Mouse (Mus musculus): ENCODE measurements around the gene Cdk8. TPM values are rescaled to one million over a fixed set of nuclear protein-coding genes. Genes with fewer than 3 reads are reported as not detected.

Cdk8 gene
- polyA plus RNA-seq (2014; fragmentation: Illumina TruSeq; extraction: RNeasy Lipid Tissue Mini Kit (QIAGEN cat#74804); ENCODE audit: insufficient read depth, low read depth, low replicate concordance), result 11.7 TPM

GRCm38 (mm10) chr5:146230864-146231654 is at the start of gene Cdk8:
Cdk8 (plus strand) TSS chr5:146231230.

GRCm38 (mm10) chr5:146185204-146185603 is 45.8 kb upstream of the Cdk8 start, which contains the start of gene 1700001J03Rik:
1700001J03Rik (minus strand) TSS chr5:146185304.

GRCm38 (mm10) chr5:146220879-146221714 is 9.9 kb upstream of the Cdk8 start, which contains the start of gene Rnf6:
Rnf6 (minus strand) TSS chr5:146221555.

Other genes with a start within 250 kb of the Cdk8 start
- gene Cyp3a25, start 221.6 kb upstream of the Cdk8 start, polyA plus RNA-seq (2014; fragmentation: Illumina TruSeq; extraction: RNeasy Lipid Tissue Mini Kit (QIAGEN cat#74804); ENCODE audit: insufficient read depth, low read depth, low replicate concordance), result not detected
- gene Cyp3a59, start 152.0 kb upstream of the Cdk8 start, polyA plus RNA-seq (2014; fragmentation: Illumina TruSeq; extraction: RNeasy Lipid Tissue Mini Kit (QIAGEN cat#74804); ENCODE audit: insufficient read depth, low read depth, low replicate concordance), result not detected
- gene Gm5565, start 70.7 kb upstream of the Cdk8 start, polyA plus RNA-seq (2014; fragmentation: Illumina TruSeq; extraction: RNeasy Lipid Tissue Mini Kit (QIAGEN cat#74804); ENCODE audit: insufficient read depth, low read depth, low replicate concordance), result not detected
- not detected for gene Gm6309, start 60.5 kb upstream of the Cdk8 start, polyA plus RNA-seq (2014; fragmentation: Illumina TruSeq; extraction: RNeasy Lipid Tissue Mini Kit (QIAGEN cat#74804); ENCODE audit: insufficient read depth, low read depth, low replicate concordance)
- not detected for gene 1700001J03Rik, start 45.9 kb upstream of the Cdk8 start, polyA plus RNA-seq (2014; fragmentation: Illumina TruSeq; extraction: RNeasy Lipid Tissue Mini Kit (QIAGEN cat#74804); ENCODE audit: insufficient read depth, low read depth, low replicate concordance)
- gene Rnf6, start 9.7 kb upstream of the Cdk8 start, polyA plus RNA-seq (2014; fragmentation: Illumina TruSeq; extraction: RNeasy Lipid Tissue Mini Kit (QIAGEN cat#74804); ENCODE audit: insufficient read depth, low read depth, low replicate concordance), result 17.4 TPM
- 3.6 TPM for gene Wasf3, start 153.8 kb downstream of the Cdk8 start, polyA plus RNA-seq (2014; fragmentation: Illumina TruSeq; extraction: RNeasy Lipid Tissue Mini Kit (QIAGEN cat#74804); ENCODE audit: insufficient read depth, low read depth, low replicate concordance)

All from lung, adult 10 weeks (tissue).